Mouse (Mus musculus) stomach, postnatal 0 days (tissue): ENCODE data around the gene Cirbp.

ENCODE experiments used
- CTCF ChIP-seq: IDR thresholded peaks from 2 replicates; pipeline ENCODE4 v1.5.1; 2016; ENCODE audit warnings: antibody characterized with exemption, low read depth, mild to moderate bottlenecking, moderate library complexity
- EP300 ChIP-seq: optimal IDR thresholded peaks from 2 replicates; pipeline ENCODE3; 2016; ENCODE audit warnings: antibody characterized with exemption

DNA sequence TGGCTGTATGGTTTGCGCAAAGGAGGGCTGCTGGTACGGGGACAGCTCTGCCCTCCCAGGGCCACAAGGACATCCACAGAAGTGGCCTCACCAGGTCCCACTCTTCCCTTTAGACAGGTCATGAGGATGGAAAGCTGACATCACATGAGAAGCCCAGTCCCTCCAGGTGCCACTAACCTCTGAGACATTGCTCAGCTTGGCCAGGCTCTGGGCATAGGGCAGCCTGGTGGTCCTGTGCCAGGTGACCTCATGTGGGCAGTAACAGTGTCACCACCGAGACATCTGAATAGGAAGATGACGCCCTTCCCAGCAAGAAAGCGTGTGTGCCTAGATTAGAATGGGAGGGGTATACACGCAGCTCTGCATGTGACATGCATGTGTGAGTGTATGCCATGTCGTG lies 16.8 kb downstream of the Cirbp start:
- no peak for TF ChIP-seq CTCF
- TF ChIP-seq EP300 = no peak
